Mouse (Mus musculus) CH12.LX (cell line): ENCODE data around the gene BC051142. TPM values are rescaled to one million over a fixed set of nuclear protein-coding genes. Genes with fewer than 3 reads are reported as not detected.
A peak's percentile ranks its signal among the peaks of the same experiment; 100 is the strongest.

Experiments
- DNase-seq: peaks from one replicate; pipeline ENCODE4 v3.0.0-alpha.2; 2013; ENCODE audit errors: extremely low read depth
- H3K27ac ChIP-seq: 2 replicates; pipeline ENCODE4 v1.5.1; 2012; ENCODE audit warnings: low read depth, mild to moderate bottlenecking, control low read depth, moderate library complexity; ENCODE audit not compliant: insufficient read depth
- H3K27me3 ChIP-seq: replicated peaks from 2 replicates; pipeline ENCODE3; 2012; ENCODE audit warnings: inconsistent platforms
- H3K36me3 ChIP-seq, 2 experiments: replicated peaks in 1 of 2; 2 replicates each; pipeline versions ENCODE3 to v1.6.1; 2012; ENCODE audit warnings: inconsistent platforms in 1 of 2, low read length in 1 of 2, mild to moderate bottlenecking in 1 of 2, mixed read lengths in 1 of 2, moderate library complexity in 1 of 2; ENCODE audit not compliant: control insufficient read depth in 1 of 2, insufficient read depth in 1 of 2
- H3K4me1 ChIP-seq, 2 experiments: 2 replicates each; pipeline ENCODE4 v1.6.1; 2012; ENCODE audit warnings: inconsistent platforms in 1 of 2, moderate library complexity in 1 of 2; ENCODE audit not compliant: insufficient read depth in 2 of 2, control insufficient read depth in 1 of 2
- H3K4me2 ChIP-seq: 2 replicates; pipeline ENCODE4 v1.6.1; 2012; ENCODE audit warnings: low read depth, mild to moderate bottlenecking, control low read depth; ENCODE audit not compliant: poor library complexity, insufficient read depth, severe bottlenecking
- H3K4me3 ChIP-seq, 3 experiments: fragments of 150-350 bp in 1 of 3; sonication (generic) in 1 of 3; replicated peaks in 1 of 3; 2 replicates each; pipeline versions ENCODE3 to v1.5.1; 2011 to 2012; ENCODE audit warnings: low read depth in 2 of 3, low read length in 2 of 3, mild to moderate bottlenecking in 2 of 3, moderate library complexity in 2 of 3, control low read depth in 1 of 3, improper control_type of control experiment in 1 of 3, inconsistent platforms in 1 of 3, mixed read lengths in 1 of 3; ENCODE audit not compliant: poor library complexity in 1 of 3
- H3K79me2 ChIP-seq: replicated peaks from 2 replicates; pipeline ENCODE4 v1.6.1; 2012; ENCODE audit warnings: mild to moderate bottlenecking, moderate library complexity; ENCODE audit not compliant: control insufficient read depth, poor library complexity, insufficient read depth, severe bottlenecking; ENCODE audit errors: extremely low read depth
- H3K9ac ChIP-seq: 2 replicates; pipeline ENCODE4 v1.6.1; 2012; ENCODE audit warnings: low read depth, mild to moderate bottlenecking, control low read depth, moderate library complexity; ENCODE audit not compliant: insufficient read depth
- H3K9me3 ChIP-seq: replicated peaks from 2 replicates; pipeline ENCODE3; 2012; ENCODE audit warnings: low read length, inconsistent platforms, mixed read lengths
- BHLHE40 ChIP-seq: IDR thresholded peaks from 2 replicates; pipeline ENCODE4 v1.6.1; 2011; ENCODE audit warnings: mild to moderate bottlenecking, low read depth, low read length, improper control_type of control experiment
- CHD1 ChIP-seq: IDR thresholded peaks from 2 replicates; pipeline ENCODE4 v1.6.1; 2012; ENCODE audit warnings: low read depth, low read length, improper control_type of control experiment, inconsistent platforms
- CHD2 ChIP-seq: IDR thresholded peaks from 2 replicates; pipeline ENCODE4 v1.6.1; 2011; ENCODE audit warnings: low read length, improper control_type of control experiment
- E2F4 ChIP-seq: IDR thresholded peaks from 2 replicates; pipeline ENCODE4 v1.6.1; 2011; ENCODE audit warnings: low read depth, low read length, improper control_type of control experiment; ENCODE audit not compliant: insufficient replicate concordance
- ELF1 ChIP-seq: IDR thresholded peaks from 2 replicates; pipeline ENCODE4 v1.6.1; 2014; ENCODE audit warnings: low read depth, mild to moderate bottlenecking, inconsistent platforms, low read length, improper control_type of control experiment
- EP300 ChIP-seq: IDR thresholded peaks from 2 replicates; pipeline ENCODE4 v1.6.1; 2011; ENCODE audit warnings: low read length, improper control_type of control experiment
- ETS1 ChIP-seq: conservative IDR thresholded peaks from 2 replicates; pipeline ENCODE4 v1.6.1; 2012; ENCODE audit warnings: low read depth, mild to moderate bottlenecking, inconsistent platforms, low read length, improper control_type of control experiment, moderate library complexity
- HCFC1 ChIP-seq: IDR thresholded peaks from 2 replicates; pipeline ENCODE4 v1.6.1; 2012; ENCODE audit warnings: low read depth, mild to moderate bottlenecking, inconsistent platforms, low read length, improper control_type of control experiment
- JUND ChIP-seq: conservative IDR thresholded peaks from 2 replicates; pipeline ENCODE4 v1.6.1; 2011; ENCODE audit warnings: low read depth, low read length, improper control_type of control experiment
- KAT2A ChIP-seq: IDR thresholded peaks from 2 replicates; pipeline ENCODE4 v1.6.1; 2012; ENCODE audit warnings: low read length, improper control_type of control experiment, inconsistent platforms; ENCODE audit not compliant: insufficient replicate concordance
- MAX ChIP-seq: IDR thresholded peaks from 2 replicates; pipeline ENCODE4 v1.6.1; 2011; ENCODE audit warnings: low read length, improper control_type of control experiment
- MEF2A ChIP-seq: IDR thresholded peaks from 2 replicates; pipeline ENCODE4 v1.6.1; 2014; ENCODE audit warnings: low read depth, mild to moderate bottlenecking, inconsistent platforms, low read length, improper control_type of control experiment, borderline replicate concordance
- MXI1 ChIP-seq: IDR thresholded peaks from 2 replicates; pipeline ENCODE4 v1.6.1; 2011; ENCODE audit warnings: mild to moderate bottlenecking, low read depth, low read length, improper control_type of control experiment
- MYC ChIP-seq: IDR thresholded peaks from 2 replicates; pipeline ENCODE4 v1.6.1; 2011; ENCODE audit warnings: low read depth, mild to moderate bottlenecking, improper control_type of control experiment, low read length
- NELFE ChIP-seq: IDR thresholded peaks from 2 replicates; pipeline ENCODE4 v1.6.1; 2011; ENCODE audit warnings: low read depth, low read length, improper control_type of control experiment
- NRF1 ChIP-seq: IDR thresholded peaks from 2 replicates; pipeline ENCODE4 v1.6.1; 2014; ENCODE audit warnings: low read depth, mild to moderate bottlenecking, inconsistent platforms, low read length, improper control_type of control experiment, moderate library complexity
- PAX5 ChIP-seq: IDR thresholded peaks from 2 replicates; pipeline ENCODE4 v1.6.1; 2012; ENCODE audit warnings: low read length, inconsistent platforms, mixed read lengths
- POLR2AphosphoS2 ChIP-seq: IDR thresholded peaks from 2 replicates; pipeline ENCODE4 v1.6.1; 2011; ENCODE audit warnings: low read depth, low read length, improper control_type of control experiment
- RAD21 ChIP-seq: IDR thresholded peaks from 2 replicates; pipeline ENCODE4 v1.6.1; 2011; ENCODE audit warnings: low read depth, mild to moderate bottlenecking, low read length, improper control_type of control experiment, moderate library complexity
- RCOR1 ChIP-seq: conservative IDR thresholded peaks from 2 replicates; pipeline ENCODE4 v1.6.1; 2012; ENCODE audit warnings: low read depth, mild to moderate bottlenecking, inconsistent platforms, low read length, improper control_type of control experiment
- SMC3 ChIP-seq: IDR thresholded peaks from 2 replicates; pipeline ENCODE4 v1.6.1; 2011; ENCODE audit warnings: low read depth, low read length, improper control_type of control experiment
- TCF12 ChIP-seq: IDR thresholded peaks from 2 replicates; pipeline ENCODE4 v1.6.1; 2014; ENCODE audit warnings: low read depth, mild to moderate bottlenecking, inconsistent platforms, low read length, improper control_type of control experiment
- USF1 ChIP-seq: IDR thresholded peaks from 2 replicates; pipeline ENCODE4 v1.6.1; 2014; ENCODE audit warnings: low read depth, mild to moderate bottlenecking, inconsistent platforms, low read length, improper control_type of control experiment
- USF2 ChIP-seq: conservative IDR thresholded peaks from 2 replicates; pipeline ENCODE4 v1.6.1; 2011; ENCODE audit warnings: low read depth, low read length, improper control_type of control experiment
- ZNF384 ChIP-seq: IDR thresholded peaks from 2 replicates; pipeline ENCODE4 v1.6.1; 2012; ENCODE audit warnings: low read depth, low read length, improper control_type of control experiment, inconsistent platforms
- dilution Hi-C: fragments of 300-500 bp; cut with MboI; formaldehyde crosslinking; loops from 2 replicates; pipeline ENCODE4 v1.14.3; 2020; ENCODE audit warnings: low sequenced_read_pairs; ENCODE audit not compliant: extremely low pct_unique_long_range_greater_than_20kb, extremely low pct_ligation_motif_present
- in situ Hi-C: fragments of 300-500 bp; cut with MboI; formaldehyde crosslinking; loops from 3 replicates; pipeline ENCODE4 v1.14.3; 2019; ENCODE audit warnings: low sequenced_read_pairs, low pct_ligation_motif_present, low pct_unique_long_range_greater_than_20kb, mixed read lengths
- polyA plus RNA-seq: library from polyadenylated mRNA; unstranded; fragments of >175 nt; gene quantifications from 2 replicates; pipeline ENCODE4 v1.2.1, GENCODE M21; 2012; ENCODE audit warnings: low read depth; ENCODE audit not compliant: insufficient read length
- total RNA-seq, 2 experiments: library from RNA; depleted of rRNA; stranded (reverse); fragments of 300-350 nt in 1 of 2; fragments of >200 nt in 1 of 2; gene quantifications; 2 replicates each; pipeline ENCODE4 v1.2.3; 2012 to 2014

BC051142 gene
- total and polyA plus RNA-seq, 3 experiments = 0.28 to 0.83 TPM; not detected in 1

- peak; percentile 42; the same call in 1 of the 2 replicates for TF ChIP-seq EP300
- 0 out of 2 replicates have a peak, but pooled peaks have one; percentile 37 for TF ChIP-seq NELFE
- 0 out of 2 replicates have a peak, but pooled peaks have one; percentile 11 for TF ChIP-seq ETS1
- TF ChIP-seq MXI1 = no peak
- TF ChIP-seq USF2 = no peak
- TF ChIP-seq E2F4 = 0 out of 2 replicates have a peak, but pooled peaks have one; percentile 40
- TF ChIP-seq KAT2A = 0 out of 2 replicates have a peak, but pooled peaks have one; percentile 27
- TF ChIP-seq ELF1 = peak; percentile 88
- TF ChIP-seq CHD1 = no peak
- peak; percentile 55; the same call in 1 of the 2 replicates for TF ChIP-seq HCFC1
- no peak for TF ChIP-seq JUND
- TF ChIP-seq TCF12 = peak; percentile 56; the same call in 1 of the 2 replicates
- no peak for TF ChIP-seq NRF1
Measured at GRCm38 (mm10) chr17:34354940-34355339, 43.7 kb upstream of the BC051142 start (continued).

GRCm38 (mm10) chr17:34362954-34363546, 35.6 kb upstream of the BC051142 start:
- no peak overlapping the region for H3K27ac ChIP-seq
- H3K79me2 ChIP-seq = no peaks in the 10 kb centered on the region
- no peak overlapping the region for H3K9ac ChIP-seq
- no peaks in the 10 kb centered on the region for H3K36me3 ChIP-seq
- TF ChIP-seq MXI1 (peak; percentile 25; the same call in 1 of the 2 replicates), KAT2A (no peak), CHD2 (no peak), PAX5 (no peak), MEF2A (no peak), SMC3 (no peak), NRF1 (no peak), ETS1 (peak; percentile 42; the same call in 1 of the 2 replicates), TCF12 (no peak), POLR2AphosphoS2 (no peak), RAD21 (no peak), MAX (peak; percentile 80), HCFC1 (no peak), RCOR1 (no peak), ZNF384 (no peak), MYC (peak; percentile 77), BHLHE40 (peak; percentile 86), USF1 (peak; percentile 18; the same call in 1 of the 2 replicates)
- dilution Hi-C loops = no loop called here
- in situ Hi-C loops = no loop called here
- H3K4me3 ChIP-seq = no peak overlapping the region
- H3K27me3 ChIP-seq = no peaks in the 10 kb centered on the region
- peaks cover 13 to 47% of the 10 kb centered on the region in 2 experiments for H3K4me1 ChIP-seq
- peak; percentile 63 for DNase-seq
- H3K9me3 ChIP-seq = no peaks in the 10 kb centered on the region
- no peak overlapping the region for H3K4me2 ChIP-seq
